Mouse (Mus musculus): ENCODE results near the gene Olfr472. TPM values are rescaled to one million over a fixed set of nuclear protein-coding genes. Genes with fewer than 3 reads are reported as not detected.
"Not testable (repeated sequence)": the region's sequence is repeated elsewhere in the genome, so short reads cannot be mapped to it uniquely, and the experiment has no call there.

Olfr472 gene
- not detected in 2 replicates for polyA plus RNA-seq (2014; fragmentation: Nextera tagmentation; extraction: Ambion mirVana)

DNA sequence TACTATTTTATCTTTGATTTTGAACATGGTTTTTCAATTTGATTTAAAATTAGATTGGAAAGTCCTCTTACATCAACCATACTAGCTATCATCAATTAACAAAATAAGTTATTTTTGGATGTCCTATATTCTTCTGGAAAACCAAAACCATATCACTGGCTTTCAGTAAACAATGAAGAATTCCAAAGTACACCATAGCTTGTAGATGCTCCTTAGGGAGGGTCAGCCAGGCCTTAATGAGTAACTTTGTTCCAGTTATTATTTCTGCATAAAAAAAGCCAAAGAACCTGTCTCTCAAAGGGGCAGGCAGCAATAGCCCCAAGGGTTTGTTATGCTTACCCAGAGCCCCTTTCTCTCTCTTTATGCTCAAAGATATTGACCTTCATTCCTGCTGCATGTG lies at the start of gene Olfr472:
TSS of gene Olfr472 (plus strand) at position 301 of the 400 bp plus-strand sequence.
- Histone ChIP-seq H3K9me3 (replicated peaks; ENCODE audit: control insufficient read depth, low read length) (no peaks in the 10 kb centered on the region), H3K4me2 (no peak within 1 kb of the TSS), H3K4me3 (ENCODE audit: low read depth, low read length) (no peak within 1 kb of the TSS), H3K36me3 (ENCODE audit: control insufficient read depth, insufficient read depth, low read length) (no peaks in the 10 kb centered on the region), H3K4me1 (ENCODE audit: control insufficient read depth, insufficient read depth, low read length) (no peaks in the 10 kb centered on the region), H3K27me3 (ENCODE audit: control insufficient read depth, insufficient read depth, low read length) (no peaks in the 10 kb centered on the region), H3K27ac (ENCODE audit: low read depth, low read length) (no peak within 1 kb of the TSS), H3K9ac (ENCODE audit: low read depth, low read length) (no peak within 1 kb of the TSS)
- no peak for ATAC-seq (replicated peaks; ENCODE audit: insufficient number of reproducible peaks, low FRiP score, low TSS enrichment)

- Histone ChIP-seq H3K4me2 (no peak within 1 kb of the TSS), H3K4me1 (ENCODE audit: control insufficient read depth, insufficient read depth, low read length) (no peaks in the 10 kb centered on the region), H3K4me3 (ENCODE audit: low read depth, low read length) (no peak within 1 kb of the TSS), H3K9ac (ENCODE audit: low read depth, low read length) (no peak within 1 kb of the TSS), H3K36me3 (ENCODE audit: control insufficient read depth, insufficient read depth, low read length) (no peaks in the 10 kb centered on the region), H3K27me3 (ENCODE audit: control insufficient read depth, insufficient read depth, low read length) (no peaks in the 10 kb centered on the region), H3K9me3 (replicated peaks; ENCODE audit: control insufficient read depth, low read length) (no peaks in the 10 kb centered on the region), H3K27ac (ENCODE audit: low read depth, low read length) (no peak within 1 kb of the TSS)
- 89% methylated on average over 1 of the region's 1 CpGs for WGBS (ENCODE audit: insufficient replicate concordance)
- ATAC-seq (replicated peaks; ENCODE audit: insufficient number of reproducible peaks, low FRiP score, low TSS enrichment) = no peak
Measured at GRCm38 (mm10) chr7:107930146-107930545, 32.4 kb downstream of the Olfr472 start, which contains the start of gene Olfr473. TSS of gene Olfr473 (plus strand) at chr7:107930446.

DNA sequence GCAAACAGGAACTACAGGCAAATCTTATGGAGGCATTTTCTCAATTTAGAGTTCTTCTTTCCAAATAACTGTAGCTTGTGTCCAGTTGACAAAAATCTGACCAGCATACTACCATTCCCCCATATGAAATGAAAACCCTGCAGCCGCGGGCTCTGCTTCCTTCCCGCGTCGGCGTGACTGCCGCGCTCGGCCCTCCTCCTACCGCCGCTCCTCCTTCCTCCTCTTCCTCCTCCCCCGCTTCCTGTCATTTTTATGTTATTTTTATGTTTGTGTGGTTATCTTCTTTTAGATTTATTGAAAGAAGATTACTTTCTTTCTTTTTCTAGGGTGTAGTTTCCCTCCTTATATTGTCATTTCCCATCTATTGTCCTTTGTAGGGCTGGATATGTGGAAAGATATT lies 54.8 kb downstream of the Olfr472 start:
- not testable (repeated sequence) for ATAC-seq (replicated peaks; ENCODE audit: insufficient number of reproducible peaks, low FRiP score, low TSS enrichment); H3K36me3 ChIP-seq (ENCODE audit: control insufficient read depth, insufficient read depth, low read length); H3K9me3 ChIP-seq (replicated peaks; ENCODE audit: control insufficient read depth, low read length); H3K27me3 ChIP-seq (ENCODE audit: control insufficient read depth, insufficient read depth, low read length); H3K4me3 ChIP-seq (ENCODE audit: low read depth, low read length); H3K4me2 ChIP-seq; H3K9ac ChIP-seq (ENCODE audit: low read depth, low read length); H3K4me1 ChIP-seq (ENCODE audit: control insufficient read depth, insufficient read depth, low read length); H3K27ac ChIP-seq (ENCODE audit: low read depth, low read length)
- WGBS (ENCODE audit: insufficient replicate concordance) = 93% methylated on average over 12 of the region's 12 CpGs

DNA sequence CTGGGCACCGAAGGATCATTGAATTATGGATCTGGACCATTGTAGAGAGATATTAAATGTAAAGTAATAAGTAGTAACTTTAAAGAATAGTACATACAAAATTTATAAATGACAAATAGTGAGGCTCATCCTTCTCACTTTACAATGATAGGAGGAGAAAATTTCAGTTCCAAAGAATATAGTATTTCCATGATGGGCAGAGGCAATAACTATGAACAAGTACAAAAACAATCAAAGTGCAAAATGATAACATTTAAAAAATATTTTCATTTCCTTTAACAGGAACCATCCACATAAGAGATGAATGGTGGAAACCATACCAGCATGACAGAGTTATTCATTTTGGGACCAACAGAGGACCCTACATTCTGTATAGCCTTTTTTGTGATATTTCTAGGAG lies 56.6 kb downstream of the Olfr472 start, which contains the start of gene Olfr474:
TSS of gene Olfr474 (plus strand) at position 301 of the 400 bp plus-strand sequence.
- Histone ChIP-seq H3K4me1 (ENCODE audit: control insufficient read depth, insufficient read depth, low read length) (no peaks in the 10 kb centered on the region), H3K27ac (ENCODE audit: low read depth, low read length) (no peak within 1 kb of the TSS), H3K9ac (ENCODE audit: low read depth, low read length) (no peak within 1 kb of the TSS), H3K4me3 (ENCODE audit: low read depth, low read length) (no peak within 1 kb of the TSS), H3K4me2 (no peak within 1 kb of the TSS), H3K36me3 (ENCODE audit: control insufficient read depth, insufficient read depth, low read length) (no peaks in the 10 kb centered on the region), H3K27me3 (ENCODE audit: control insufficient read depth, insufficient read depth, low read length) (no peaks in the 10 kb centered on the region), H3K9me3 (replicated peaks; ENCODE audit: control insufficient read depth, low read length) (no peaks in the 10 kb centered on the region)
- no peak for ATAC-seq (replicated peaks; ENCODE audit: insufficient number of reproducible peaks, low FRiP score, low TSS enrichment)
- 77% methylated on average over 1 of the region's 1 CpGs for WGBS (ENCODE audit: insufficient replicate concordance)

Other genes starting within 250 kb of the Olfr472 start
- gene Cyb5r2, start 139.9 kb upstream of the Olfr472 start, polyA plus RNA-seq (2014; fragmentation: Nextera tagmentation; extraction: Ambion mirVana) = 0.76 and 1.2 TPM in 2 replicates
- gene Ovch2, start 96.7 kb upstream of the Olfr472 start, polyA plus RNA-seq (2014; fragmentation: Nextera tagmentation; extraction: Ambion mirVana) = not detected in 2 replicates
- not detected in 2 replicates for gene Olfr467, start 85.6 kb upstream of the Olfr472 start, polyA plus RNA-seq (2014; fragmentation: Nextera tagmentation; extraction: Ambion mirVana)
- not detected in 2 replicates for gene Olfr469, start 72.4 kb upstream of the Olfr472 start, polyA plus RNA-seq (2014; fragmentation: Nextera tagmentation; extraction: Ambion mirVana)
- not detected in 2 replicates for gene Olfr470, start 50.4 kb upstream of the Olfr472 start, polyA plus RNA-seq (2014; fragmentation: Nextera tagmentation; extraction: Ambion mirVana)
- gene Olfr473, start 32.5 kb downstream of the Olfr472 start, polyA plus RNA-seq (2014; fragmentation: Nextera tagmentation; extraction: Ambion mirVana) = not detected in 2 replicates
- gene Olfr474, start 56.7 kb downstream of the Olfr472 start, polyA plus RNA-seq (2014; fragmentation: Nextera tagmentation; extraction: Ambion mirVana) = not detected in 2 replicates
- not detected in 2 replicates for gene Olfr476, start 66.9 kb downstream of the Olfr472 start, polyA plus RNA-seq (2014; fragmentation: Nextera tagmentation; extraction: Ambion mirVana)
- gene Olfr477, start 88.8 kb downstream of the Olfr472 start, polyA plus RNA-seq (2014; fragmentation: Nextera tagmentation; extraction: Ambion mirVana) = not detected in 2 replicates
- gene Olfr478, start 136.1 kb downstream of the Olfr472 start, polyA plus RNA-seq (2014; fragmentation: Nextera tagmentation; extraction: Ambion mirVana) = not detected in 2 replicates
- gene Olfr479, start 152.8 kb downstream of the Olfr472 start, polyA plus RNA-seq (2014; fragmentation: Nextera tagmentation; extraction: Ambion mirVana) = not detected in 2 replicates
- not detected in 2 replicates for gene Olfr480, start 169.4 kb downstream of the Olfr472 start, polyA plus RNA-seq (2014; fragmentation: Nextera tagmentation; extraction: Ambion mirVana)
- not detected in 2 replicates for gene Olfr481, start 182.0 kb downstream of the Olfr472 start, polyA plus RNA-seq (2014; fragmentation: Nextera tagmentation; extraction: Ambion mirVana)
- gene Olfr482, start 199.7 kb downstream of the Olfr472 start, polyA plus RNA-seq (2014; fragmentation: Nextera tagmentation; extraction: Ambion mirVana) = not detected in 2 replicates
- not detected in 2 replicates for gene Olfr483, start 202.9 kb downstream of the Olfr472 start, polyA plus RNA-seq (2014; fragmentation: Nextera tagmentation; extraction: Ambion mirVana)
- gene Olfr484, start 229.5 kb downstream of the Olfr472 start, polyA plus RNA-seq (2014; fragmentation: Nextera tagmentation; extraction: Ambion mirVana) = not detected in 2 replicates

Measured in heart, embryonic 11.5 days (tissue).